8 mouse cellular contexts compared by ENCODE assay signal in the genomic region with DNA sequence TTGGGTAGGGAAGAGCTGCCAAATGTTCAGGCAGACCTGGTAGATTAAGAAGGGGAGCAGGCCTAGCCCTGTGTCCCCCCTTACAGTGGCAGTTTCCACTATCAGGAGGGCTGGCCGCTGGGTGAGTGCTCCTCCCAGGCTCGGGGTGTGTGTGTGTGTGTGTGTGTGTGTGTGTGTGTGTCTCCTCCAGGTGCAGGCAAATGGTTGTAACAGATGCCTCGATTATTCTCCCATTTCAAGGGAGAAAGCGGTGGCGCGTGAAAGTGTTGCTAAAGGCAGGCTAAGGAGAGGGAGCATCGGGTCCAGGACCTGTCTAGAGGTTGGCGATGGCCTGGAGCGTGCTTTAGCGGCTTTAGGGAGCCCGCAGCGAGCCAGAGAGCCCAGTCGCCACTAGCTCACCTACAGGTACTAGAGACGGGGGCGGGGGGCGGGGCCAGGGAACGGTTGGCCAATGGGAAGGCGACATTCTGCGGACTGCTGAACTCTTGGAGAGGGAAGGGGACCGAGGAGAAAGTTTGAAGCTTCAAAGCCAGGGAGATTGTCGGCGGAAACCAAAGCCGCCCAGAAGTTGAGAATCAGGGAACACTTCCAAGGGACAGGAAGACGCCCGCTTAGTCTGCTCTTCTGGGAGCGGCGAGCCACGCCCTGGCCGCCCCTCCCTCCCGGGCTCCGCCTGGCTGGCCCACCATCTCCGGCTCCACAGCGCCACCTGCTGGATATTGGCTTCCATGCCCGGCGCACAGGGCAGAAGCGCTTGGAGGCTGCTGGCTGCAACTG. TPM values are rescaled to one million over a fixed set of nuclear protein-coding genes. Genes with fewer than 3 reads are reported as not detected.
DNase-seq lines count a peak whose midpoint lies in the region; ATAC-seq and TF ChIP-seq lines count a peak whose summit lies in the region.

No protein-coding gene starts in this region.

- 13% methylated on average over 34 of the region's 36 CpGs for WGBS in hindbrain, embryonic 11.5 days
- 6% methylated on average over 36 of the region's 36 CpGs for WGBS in lung, embryonic 16.5 days
- 3% methylated on average over 27 of the region's 36 CpGs for WGBS in thymus, adult 2 months

- H3K9me3 ChIP-seq in hindbrain, embryonic 11.5 days (ENCODE audit: control insufficient read depth, low read length), result no peaks in the 10 kb centered on the region
- H3K9me3 ChIP-seq in lung, embryonic 16.5 days (ENCODE audit: control insufficient read depth, low read length), result no peaks in the 10 kb centered on the region

- peak; percentile 90 for ATAC-seq in hindbrain, embryonic 11.5 days (ENCODE audit: low FRiP score)
- ATAC-seq in lung, embryonic 16.5 days (ENCODE audit: low read depth), result peak; percentile 94

- H3K36me3 ChIP-seq in hindbrain, embryonic 11.5 days (ENCODE audit: control insufficient read depth, insufficient read depth, low read length), result no peaks in the 10 kb centered on the region
- H3K36me3 ChIP-seq in lung, embryonic 16.5 days (ENCODE audit: control insufficient read depth, insufficient read depth, low read length), result no peaks in the 10 kb centered on the region
- H3K36me3 ChIP-seq in thymus, adult 2 months (ENCODE audit: control insufficient read depth, insufficient read depth, low read length), result peaks cover 4% of the 10 kb centered on the region

- TF ChIP-seq POLR2A in thymus, adult 2 months (IDR thresholded peaks at IDR 0.05; ENCODE audit: control insufficient read depth, extremely low read depth, insufficient read depth, low read length, poor library complexity), result no peak

- no peak overlapping the region for H3K9ac ChIP-seq in hindbrain, embryonic 11.5 days (ENCODE audit: low read depth, low read length)
- peak overlapping the region; percentile 39 for H3K9ac ChIP-seq in lung, embryonic 16.5 days (ENCODE audit: low read length)

- H3K27ac ChIP-seq in hindbrain, embryonic 11.5 days (ENCODE audit: low read depth, low read length), result no peak overlapping the region
- H3K27ac ChIP-seq in lung, embryonic 16.5 days (ENCODE audit: low read length), result no peak overlapping the region
- H3K27ac ChIP-seq in thymus, adult 2 months (ENCODE audit: control insufficient read depth, insufficient read depth, low read length), result no peak overlapping the region

- peak; percentile 72 for DNase-seq in MN1 (ENCODE audit: low spot score)
- DNase-seq in cerebellum, adult 9-10 months, result peak; percentile 82
- peak; percentile 38 to 89 for DNase-seq in frontal cortex, adult 2 months (ENCODE audit: extremely low spot score in 1 of 2, low spot score in 1 of 2)
- DNase-seq in hindbrain, embryonic 11.5 days (ENCODE audit: low spot score), result peak; percentile 89
- peak; percentile 62 for DNase-seq in layer of hippocampus, adult 9-11 months
- peak; percentile 64 for DNase-seq in ovary, adult 18-20 months (ENCODE audit: low spot score)
- peak; percentile 86 for DNase-seq in thymus, adult 2 months

- TF ChIP-seq CTCF in thymus, adult 2 months (IDR thresholded peaks at IDR 0.05; ENCODE audit: borderline replicate concordance, control insufficient read depth, extremely low read depth, insufficient read depth, low read length, poor library complexity), result peak; percentile 89

- peak overlapping the region; percentile 29 for H3K4me3 ChIP-seq in hindbrain, embryonic 11.5 days (ENCODE audit: low read depth, low read length)
- H3K4me3 ChIP-seq in lung, embryonic 16.5 days (ENCODE audit: low read length), result peak overlapping the region; percentile 49
- H3K4me3 ChIP-seq in thymus, adult 2 months (ENCODE audit: control insufficient read depth, insufficient read depth, low read length), result peak overlapping the region; percentile 83

- H3K27me3 ChIP-seq in hindbrain, embryonic 11.5 days (ENCODE audit: control insufficient read depth, insufficient read depth, low read length), result no peaks in the 10 kb centered on the region
- H3K27me3 ChIP-seq in lung, embryonic 16.5 days (ENCODE audit: control insufficient read depth, insufficient read depth, low read depth, low read length), result no peaks in the 10 kb centered on the region
- no peaks in the 10 kb centered on the region for H3K27me3 ChIP-seq in thymus, adult 2 months (ENCODE audit: control insufficient read depth, insufficient read depth, low read length)

- no peaks in the 10 kb centered on the region for H3K4me1 ChIP-seq in hindbrain, embryonic 11.5 days (replicated peaks; ENCODE audit: control insufficient read depth, insufficient read depth, low read length)
- H3K4me1 ChIP-seq in lung, embryonic 16.5 days (replicated peaks; ENCODE audit: control insufficient read depth, insufficient read depth, low read length), result no peaks in the 10 kb centered on the region
- H3K4me1 ChIP-seq in thymus, adult 2 months (replicated peaks; ENCODE audit: control insufficient read depth, insufficient read depth, low read length), result peaks cover 6% of the 10 kb centered on the region

- peak overlapping the region; percentile 28 for H3K4me2 ChIP-seq in hindbrain, embryonic 11.5 days (replicated peaks; ENCODE audit: low read depth, low read length)
- H3K4me2 ChIP-seq in lung, embryonic 16.5 days (ENCODE audit: low read depth, low read length), result peak overlapping the region; percentile 55

RNA-seq across cellular contexts. Expression of a gene that starts 53.1 kb away (rescaled TPM):
- polyA plus RNA-seq in frontal cortex, adult 2 months (2012; rRNA removed), result 0.84 and 1.0 TPM in 2 replicates
- polyA plus RNA-seq in hindbrain, embryonic 11.5 days (2014; fragmentation: Nextera tagmentation; extraction: Ambion mirVana), result 1.9 and 2.3 TPM in 2 replicates
- 5.4 and 5.5 TPM in 2 replicates for polyA plus RNA-seq in lung, embryonic 16.5 days (2015; fragmentation: Nextera tagmentation; extraction: Ambion mirVana)
- 90.5 and 92.3 TPM in 2 replicates for polyA plus RNA-seq in thymus, adult 2 months (2012; rRNA removed)

Comparison
In these comparisons a context has a peak if more than half of its experiments do, and no peak if none do; other contexts are left out.
1. H3K4me3 ChIP-seq: peak in every context shown above with its lines; median percentile 83 in thymus, adult 2 months; 49 in lung, embryonic 16.5 days; 29 in hindbrain, embryonic 11.5 days.
2. RNA of a gene that starts 53.1 kb away (polyA plus RNA-seq): 90.5 to 92.3 TPM in thymus, adult 2 months; 5.4 to 5.5 TPM in lung, embryonic 16.5 days, 1.9 to 2.3 TPM in hindbrain, embryonic 11.5 days and 0.84 to 1.0 TPM in frontal cortex, adult 2 months; every median in the first group is over 10 times any median in the second.
3. Peak in every context shown above with its lines, with median percentiles within 50 percentile points of each other: DNase-seq.